Comparison of ENCODE assay signal across 7 mouse cellular contexts in genomic region chr1:83076190-83076917, GRCm38 (mm10). TPM values are rescaled to one million over a fixed set of nuclear protein-coding genes. Genes with fewer than 3 reads are reported as not detected.
A peak's percentile ranks its signal among the peaks of the same experiment; 100 is the strongest.
DNase-seq lines count a peak whose midpoint lies in the region; ATAC-seq and TF ChIP-seq lines count a peak whose summit lies in the region.

No protein-coding gene starts in this region.

- no peaks in the 10 kb centered on the region for H3K27me3 ChIP-seq in heart, postnatal 0 days (ENCODE audit: control insufficient read depth, insufficient read depth, low read length)
- no peaks in the 10 kb centered on the region for H3K27me3 ChIP-seq in stomach, embryonic 16.5 days (ENCODE audit: control insufficient read depth, insufficient read depth, low read length)

- no peaks in the 10 kb centered on the region for H3K4me1 ChIP-seq in heart, postnatal 0 days (ENCODE audit: control insufficient read depth, insufficient read depth)
- peaks cover 4% of the 10 kb centered on the region; the same call in 1 of the 2 replicates for H3K4me1 ChIP-seq in stomach, embryonic 16.5 days (ENCODE audit: control insufficient read depth, insufficient read depth, low read length)

- peak overlapping the region; percentile 55 for H3K4me2 ChIP-seq in heart, postnatal 0 days (ENCODE audit: low read depth, low read length)
- peak overlapping the region; percentile 51 for H3K4me2 ChIP-seq in stomach, embryonic 16.5 days (ENCODE audit: low read depth, low read length)

- no peak for TF ChIP-seq EP300 in heart, postnatal 0 days (IDR thresholded peaks at IDR 0.05; ENCODE audit: low read depth)

- 40% methylated on average over 11 of the region's 11 CpGs for WGBS in heart, postnatal 0 days
- 62% methylated on average over 11 of the region's 11 CpGs for WGBS in large intestine, adult 2 months
- 48% methylated on average over 11 of the region's 11 CpGs for whole genome bisulfite sequencing in stomach, embryonic 16.5 days

- H3K27ac ChIP-seq in heart, postnatal 0 days (ENCODE audit: low read depth) = no peak overlapping the region
- no peak overlapping the region for H3K27ac ChIP-seq in stomach, embryonic 16.5 days (ENCODE audit: low read length)

- ATAC-seq in heart, postnatal 0 days (ENCODE audit: insufficient read depth, low read depth) = no peak; the same call in 1 of the 2 replicates
- peak; percentile 70 for ATAC-seq in megakaryocyte, adult 5-6 weeks (ENCODE audit: poor library complexity, severe bottlenecking)
- no peak; the same call in 1 of the 2 replicates for ATAC-seq in stomach, embryonic 16.5 days (ENCODE audit: insufficient read depth, low FRiP score)

- H3K36me3 ChIP-seq in heart, postnatal 0 days (replicated peaks; ENCODE audit: control insufficient read depth, insufficient read depth, low read length) = no peaks in the 10 kb centered on the region
- no peaks in the 10 kb centered on the region for H3K36me3 ChIP-seq in stomach, embryonic 16.5 days (ENCODE audit: control insufficient read depth, insufficient read depth, low read length)

- peak; percentile 83 for TF ChIP-seq CTCF in heart, postnatal 0 days (IDR thresholded peaks at IDR 0.05; ENCODE audit: low read depth)

- H3K4me3 ChIP-seq in heart, postnatal 0 days (ENCODE audit: low read depth, low read length) = peak overlapping the region; percentile 34
- H3K4me3 ChIP-seq in stomach, embryonic 16.5 days (replicated peaks; ENCODE audit: low read length) = peak overlapping the region; percentile 41

- DNase-seq in 3T3-L1 (ENCODE audit: low read depth, low spot score) = peak; percentile 71
- DNase-seq in B cell, adult 2 months = peak; percentile 8 to 18
- peak; percentile 59 to 60 for DNase-seq in cerebellum, postnatal 14 days
- DNase-seq in heart, postnatal 0 days (ENCODE audit: low spot score) = peak; percentile 46
- DNase-seq in large intestine, adult 2 months (ENCODE audit: low read depth, low spot score) = peak; percentile 13

- H3K9ac ChIP-seq in heart, postnatal 0 days (replicated peaks; ENCODE audit: low read depth, low read length) = no peak overlapping the region
- H3K9ac ChIP-seq in stomach, embryonic 16.5 days (ENCODE audit: low read length) = no peak overlapping the region

- no peaks in the 10 kb centered on the region for H3K9me3 ChIP-seq in heart, postnatal 0 days (replicated peaks; ENCODE audit: control insufficient read depth, low read length)
- H3K9me3 ChIP-seq in stomach, embryonic 16.5 days (replicated peaks; ENCODE audit: control insufficient read depth, low read length) = no peaks in the 10 kb centered on the region

RNA-seq across cellular contexts. Expression of gene Krtap28-13, which starts 15.6 kb away (rescaled TPM):
- not detected in 2 replicates for total RNA-seq in heart, postnatal 0 days (2014; rRNA removed; ENCODE audit: low replicate concordance)
- polyA plus RNA-seq in heart, postnatal 0 days (2015; fragmentation: Nextera tagmentation; extraction: Ambion mirVana) = not detected in 2 replicates
- polyA plus RNA-seq in large intestine, adult 2 months (2012; rRNA removed) = not detected in 2 replicates
- total RNA-seq in megakaryocyte, adult 5-6 weeks (2015) = not detected in 2 replicates
- not detected in 2 replicates for total RNA-seq in megakaryocyte, adult 5-6 weeks (2017)
- not detected in 2 replicates for polyA plus RNA-seq in stomach, embryonic 16.5 days (2015; fragmentation: Nextera tagmentation; extraction: Ambion mirVana)

RNA-seq across cellular contexts. Expression of gene A030005K14Rik, which starts 17.2 kb away (rescaled TPM):
- total RNA-seq in heart, postnatal 0 days (2014; rRNA removed; ENCODE audit: low replicate concordance) = not detected in 2 replicates
- not detected in 2 replicates for polyA plus RNA-seq in heart, postnatal 0 days (2015; fragmentation: Nextera tagmentation; extraction: Ambion mirVana)
- not detected in 2 replicates for polyA plus RNA-seq in large intestine, adult 2 months (2012; rRNA removed)
- not detected in 2 replicates for total RNA-seq in megakaryocyte, adult 5-6 weeks (2015)
- total RNA-seq in megakaryocyte, adult 5-6 weeks (2017) = not detected in 2 replicates
- polyA plus RNA-seq in stomach, embryonic 16.5 days (2015; fragmentation: Nextera tagmentation; extraction: Ambion mirVana) = not detected in 2 replicates

RNA-seq across cellular contexts. Expression of gene Gm47969, which starts 31.6 kb away (rescaled TPM):
- not detected in 2 replicates for total RNA-seq in heart, postnatal 0 days (2014; rRNA removed; ENCODE audit: low replicate concordance)
- not detected in 2 replicates for polyA plus RNA-seq in heart, postnatal 0 days (2015; fragmentation: Nextera tagmentation; extraction: Ambion mirVana)
- polyA plus RNA-seq in large intestine, adult 2 months (2012; rRNA removed) = not detected in 2 replicates
- total RNA-seq in megakaryocyte, adult 5-6 weeks (2015) = not detected in 2 replicates
- total RNA-seq in megakaryocyte, adult 5-6 weeks (2017) = not detected in 2 replicates
- polyA plus RNA-seq in stomach, embryonic 16.5 days (2015; fragmentation: Nextera tagmentation; extraction: Ambion mirVana) = not detected in 2 replicates

RNA-seq across cellular contexts. Expression of gene Krtap28-10, which starts 34.1 kb away (rescaled TPM):
- total RNA-seq in heart, postnatal 0 days (2014; rRNA removed; ENCODE audit: low replicate concordance) = not detected in 2 replicates
- polyA plus RNA-seq in heart, postnatal 0 days (2015; fragmentation: Nextera tagmentation; extraction: Ambion mirVana) = not detected in 2 replicates
- not detected in 2 replicates for polyA plus RNA-seq in large intestine, adult 2 months (2012; rRNA removed)
- total RNA-seq in megakaryocyte, adult 5-6 weeks (2015) = not detected in 2 replicates
- total RNA-seq in megakaryocyte, adult 5-6 weeks (2017) = not detected in 2 replicates
- not detected in 2 replicates for polyA plus RNA-seq in stomach, embryonic 16.5 days (2015; fragmentation: Nextera tagmentation; extraction: Ambion mirVana)

RNA-seq across cellular contexts. Expression of gene Slc19a3, which starts 38.1 kb away (rescaled TPM):
- 8.2 TPM in 2 replicates for total RNA-seq in heart, postnatal 0 days (2014; rRNA removed; ENCODE audit: low replicate concordance)
- 1.6 TPM in 2 replicates for polyA plus RNA-seq in heart, postnatal 0 days (2015; fragmentation: Nextera tagmentation; extraction: Ambion mirVana)
- polyA plus RNA-seq in large intestine, adult 2 months (2012; rRNA removed) = 0.12 and 0.60 TPM in 2 replicates
- not detected in 2 replicates for total RNA-seq in megakaryocyte, adult 5-6 weeks (2015)
- not detected in 2 replicates for total RNA-seq in megakaryocyte, adult 5-6 weeks (2017)
- 0.54 and 0.88 TPM in 2 replicates for polyA plus RNA-seq in stomach, embryonic 16.5 days (2015; fragmentation: Nextera tagmentation; extraction: Ambion mirVana)

Comparison
In these comparisons a context has a peak if more than half of its experiments do, and no peak if none do; other contexts are left out.
1. DNase-seq: peak in every context shown above with its lines; median percentile 71 in 3T3-L1; 60 in cerebellum, postnatal 14 days; 46 in heart, postnatal 0 days; 13 in B cell, adult 2 months; 13 in large intestine, adult 2 months.